Mouse (Mus musculus): ENCODE data around the gene Rhof.

DNA sequence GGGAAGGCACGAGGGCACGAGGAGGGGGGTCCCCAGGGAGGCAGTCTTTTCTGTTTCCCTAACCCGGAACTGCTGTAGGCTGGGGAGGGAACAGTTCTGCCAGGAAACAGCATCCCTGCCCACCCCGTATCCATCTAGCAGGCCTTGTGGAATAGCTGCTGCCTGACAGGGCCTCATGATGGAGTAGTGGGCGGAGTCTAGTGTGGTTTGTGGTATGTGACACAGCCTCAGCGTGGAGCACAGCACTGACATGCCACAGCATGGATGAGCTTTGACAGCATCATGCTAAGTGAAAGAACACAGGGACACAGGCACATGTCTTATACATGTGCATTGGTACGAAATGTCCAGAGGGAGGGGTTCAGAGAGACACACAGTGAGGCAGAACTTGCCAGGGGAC, 30.1 kb downstream of the Rhof start:
- no peak for TF ChIP-seq CTCF (conservative IDR thresholded peaks at IDR 0.05; ENCODE audit: insufficient read depth, insufficient read length, low read depth, low read length)
- TF ChIP-seq POLR2A (IDR thresholded peaks at IDR 0.05; ENCODE audit: low read depth, low read length) = no peak

Data from kidney, adult 2 months (tissue).